ENCODE assay signal across 7 mouse cellular contexts in genomic region chr3:62215806-62216205, GRCm38 (mm10).
A peak's percentile ranks its signal among the peaks of the same experiment; 100 is the strongest.
DNase-seq lines count a peak whose midpoint lies in the region; ATAC-seq and TF ChIP-seq lines count a peak whose summit lies in the region.

No protein-coding gene starts in this region.

- H3K27ac ChIP-seq in limb, embryonic 11.5 days (replicated peaks; ENCODE audit: low read depth, low read length) = no peak overlapping the region
- H3K27ac ChIP-seq in limb, embryonic 10.5 days = no peak overlapping the region

- H3K9ac ChIP-seq in limb, embryonic 11.5 days (ENCODE audit: low read length) = no peak overlapping the region

- peak; percentile 21 for DNase-seq in limb, embryonic 11.5 days (ENCODE audit: low spot score)
- no peak for DNase-seq in limb, embryonic 10.5 days (ENCODE audit: low spot score)
- DNase-seq in brain, embryonic 14.5 days (ENCODE audit: low read depth) = peak; percentile 53
- DNase-seq in frontal cortex, postnatal 25 days (ENCODE audit: low spot score in 2 of 2) = peak; percentile 40 to 57
- DNase-seq in layer of hippocampus, postnatal 10 days (ENCODE audit: low spot score in 2 of 2) = peak; percentile 74 to 85
- peak; percentile 35 for DNase-seq in ovary, postnatal 14 days (ENCODE audit: low spot score)
- no peak for DNase-seq in thymus, postnatal 4 days

- no peak overlapping the region for H3K4me2 ChIP-seq in limb, embryonic 11.5 days (ENCODE audit: low read depth, severe bottlenecking)

- no peak overlapping the region for H3K4me3 ChIP-seq in limb, embryonic 11.5 days (ENCODE audit: low read depth, low read length)
- no peak overlapping the region for H3K4me3 ChIP-seq in limb, embryonic 10.5 days

- no peak for TF ChIP-seq POLR2A in brain, embryonic 14.5 days (IDR thresholded peaks at IDR 0.05; ENCODE audit: borderline replicate concordance, extremely low read depth, insufficient read depth, insufficient read length, poor library complexity, severe bottlenecking)

- no peaks in the 10 kb centered on the region for H3K4me1 ChIP-seq in limb, embryonic 11.5 days (ENCODE audit: control insufficient read depth, insufficient read depth, low read length)
- H3K4me1 ChIP-seq in limb, embryonic 10.5 days = no peaks in the 10 kb centered on the region

- peak; percentile 11; the same call in 1 of the 2 replicates for TF ChIP-seq CTCF in brain, embryonic 14.5 days (IDR thresholded peaks at IDR 0.05; ENCODE audit: borderline replicate concordance, extremely low read depth, insufficient read depth, insufficient read length)

- H3K27me3 ChIP-seq in limb, embryonic 11.5 days (ENCODE audit: control insufficient read depth, insufficient read depth, low read length) = no peaks in the 10 kb centered on the region
- no peaks in the 10 kb centered on the region for H3K27me3 ChIP-seq in limb, embryonic 10.5 days (ENCODE audit: low read depth, poor library complexity, severe bottlenecking)

- no peak for ATAC-seq in limb, embryonic 11.5 days (ENCODE audit: insufficient number of reproducible peaks, low FRiP score, low TSS enrichment, low read depth)

- no peaks in the 10 kb centered on the region for H3K36me3 ChIP-seq in limb, embryonic 11.5 days (ENCODE audit: control insufficient read depth, insufficient read depth, low read length)
- no peaks in the 10 kb centered on the region for H3K36me3 ChIP-seq in limb, embryonic 10.5 days

- H3K9me3 ChIP-seq in limb, embryonic 11.5 days (ENCODE audit: control insufficient read depth, low read length) = no peaks in the 10 kb centered on the region
- H3K9me3 ChIP-seq in limb, embryonic 10.5 days (replicated peaks) = no peaks in the 10 kb centered on the region

Comparison
In these comparisons a context has a peak if more than half of its experiments do, and no peak if none do; other contexts are left out.
1. DNase-seq: peak in limb, embryonic 11.5 days (single experiment), brain, embryonic 14.5 days (single experiment), frontal cortex, postnatal 25 days (2 of 2), layer of hippocampus, postnatal 10 days (2 of 2) and ovary, postnatal 14 days (single experiment); none in limb, embryonic 10.5 days (single experiment) and thymus, postnatal 4 days (single experiment).